Mouse (Mus musculus): ENCODE measurements around the gene Ccdc172.

- TF ChIP-seq CTCF (IDR thresholded peaks at IDR 0.05; ENCODE audit: low read depth, low read length) (no peak), GATA1 (IDR thresholded peaks at IDR 0.05; ENCODE audit: borderline replicate concordance, low read length) (no peak), TAL1 (conservative IDR thresholded peaks at IDR 0.05; ENCODE audit: low read depth, low read length) (no peak)
Measured at GRCm38 (mm10) chr19:58497106-58497505, 14.7 kb upstream of the Ccdc172 start.
